Mouse (Mus musculus) ovary, adult 18-20 months (tissue): Measurements from ENCODE around the gene Tnik.

Source experiments
- DNase-seq: peaks from one replicate; pipeline ENCODE4 v3.0.0; 2022; ENCODE audit warnings: low spot score, mixed read lengths

Gene Tnik

GRCm38 (mm10) chr3:28350147-28350801 lies 87.3 kb downstream of the Tnik start:
- no peak for DNase-seq

- no peak for DNase-seq
Observed at GRCm38 (mm10) chr3:28358391-28358790, 95.4 kb downstream of the Tnik start.

DNA sequence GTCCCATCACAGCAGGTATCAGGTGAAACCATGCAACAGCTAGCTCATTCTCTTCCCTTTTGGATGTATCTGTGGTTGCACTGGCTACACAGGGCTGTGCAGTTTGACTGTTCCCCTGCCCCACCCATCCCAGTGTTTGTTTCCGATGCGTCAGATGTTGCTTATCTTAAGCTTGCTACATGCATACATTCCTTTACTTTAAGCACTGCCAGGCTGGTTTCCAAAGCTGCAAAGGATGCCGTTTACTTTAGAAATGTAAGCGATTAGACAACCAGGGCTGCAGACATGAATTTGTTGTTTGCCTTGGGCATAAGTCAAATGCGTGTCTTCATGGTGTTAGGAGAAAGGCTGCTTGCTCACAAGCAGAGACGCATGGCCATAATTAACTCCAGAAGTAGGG lies 96.1 kb downstream of the Tnik start:
- DNase-seq, result no peak

GRCm38 (mm10) chr3:28361056-28361455 lies 98.0 kb downstream of the Tnik start:
- DNase-seq, result no peak

GRCm38 (mm10) chr3:28363441-28364125 lies 100.6 kb downstream of the Tnik start:
- no peak for DNase-seq

GRCm38 (mm10) chr3:28368746-28369145 lies 105.7 kb downstream of the Tnik start:
- DNase-seq, result no peak

DNA sequence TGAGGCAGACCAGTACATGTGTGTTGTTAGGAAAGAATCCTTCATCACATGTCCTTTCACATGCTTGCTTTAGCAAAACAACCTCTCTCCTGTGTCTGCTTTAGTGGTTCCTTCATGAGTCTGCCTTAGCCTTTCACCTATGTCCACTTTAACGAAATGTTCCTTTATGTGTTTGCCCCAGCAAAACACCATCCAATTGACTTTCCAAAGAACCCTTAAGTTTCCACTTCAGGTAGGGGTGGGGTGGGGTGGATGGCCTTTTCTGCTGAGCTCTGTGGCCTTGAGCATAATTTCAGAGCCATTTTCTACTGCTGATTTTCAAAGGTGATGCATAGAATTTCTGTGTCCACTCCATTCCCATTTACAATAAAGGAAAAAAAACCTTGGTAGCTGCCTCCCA lies 106.3 kb downstream of the Tnik start:
- DNase-seq, result no peak

- peak; percentile 8 for DNase-seq
Observed at GRCm38 (mm10) chr3:28369698-28370097, 106.7 kb downstream of the Tnik start.

- no peak for DNase-seq
Observed at GRCm38 (mm10) chr3:28371583-28371982, 108.6 kb downstream of the Tnik start.

- no peak for DNase-seq
Observed at GRCm38 (mm10) chr3:28372459-28372858, 109.4 kb downstream of the Tnik start.

DNA sequence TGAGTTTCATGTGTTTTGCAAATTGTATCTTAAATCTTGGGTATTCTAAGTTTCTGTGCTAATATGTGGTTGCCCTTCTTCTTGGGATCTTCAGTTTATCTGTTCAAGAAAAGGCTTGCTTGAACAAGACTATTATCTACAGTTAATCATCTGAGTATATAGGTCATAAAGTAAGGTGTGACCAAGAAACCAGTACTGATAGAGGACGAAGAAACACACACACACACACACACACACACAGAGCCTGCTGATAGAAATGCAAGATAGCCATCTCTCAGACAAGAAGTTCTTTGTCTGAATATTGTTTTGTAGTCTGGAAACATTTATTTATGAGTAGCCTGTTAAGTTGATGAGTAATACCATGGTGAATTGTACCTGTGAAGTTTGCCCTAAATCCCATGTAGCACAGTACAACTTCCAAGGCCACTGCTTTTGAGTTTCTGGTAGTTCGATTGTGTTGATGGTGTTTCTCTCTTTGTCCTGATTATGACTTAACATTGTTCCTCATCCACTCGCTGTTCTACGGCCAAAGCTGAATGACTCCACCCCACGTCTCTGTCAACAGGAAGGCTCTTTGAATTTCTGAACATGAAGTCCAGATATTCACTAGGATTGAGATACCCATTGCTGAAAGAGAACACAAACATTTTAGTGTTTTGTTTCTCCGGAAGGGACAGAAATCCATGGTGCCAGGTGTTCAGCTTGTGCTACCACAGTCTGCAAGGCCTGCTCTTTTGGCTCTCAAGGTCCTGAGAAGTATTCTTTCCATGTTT lies 111.9 kb downstream of the Tnik start:
- DNase-seq, result no peak

- DNase-seq, result no peak
Observed at GRCm38 (mm10) chr3:28380224-28380623, 117.2 kb downstream of the Tnik start.

GRCm38 (mm10) chr3:28383526-28384126 lies 120.6 kb downstream of the Tnik start:
- no peak for DNase-seq

GRCm38 (mm10) chr3:28385199-28385975 lies 122.4 kb downstream of the Tnik start:
- no peak for DNase-seq

DNA sequence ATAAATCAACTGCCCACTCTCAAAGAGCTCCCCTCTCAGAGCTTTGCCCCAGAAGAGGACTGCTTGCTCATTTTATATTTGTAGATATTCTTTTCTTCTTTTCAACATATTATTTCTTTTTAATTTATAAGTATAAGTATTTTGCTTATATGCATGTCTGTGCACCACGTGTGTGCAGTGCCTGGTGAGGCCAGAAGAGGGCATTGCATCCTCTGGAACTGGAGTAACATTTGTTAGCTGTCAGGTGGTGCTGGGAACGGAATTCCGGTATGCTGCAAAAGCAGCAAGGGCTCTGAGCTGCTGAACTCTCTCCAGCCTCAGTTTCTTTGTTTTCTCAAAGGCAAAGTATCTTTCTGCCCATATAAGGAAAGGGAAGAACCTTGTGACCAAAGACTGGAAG lies 125.5 kb downstream of the Tnik start:
- no peak for DNase-seq

DNA sequence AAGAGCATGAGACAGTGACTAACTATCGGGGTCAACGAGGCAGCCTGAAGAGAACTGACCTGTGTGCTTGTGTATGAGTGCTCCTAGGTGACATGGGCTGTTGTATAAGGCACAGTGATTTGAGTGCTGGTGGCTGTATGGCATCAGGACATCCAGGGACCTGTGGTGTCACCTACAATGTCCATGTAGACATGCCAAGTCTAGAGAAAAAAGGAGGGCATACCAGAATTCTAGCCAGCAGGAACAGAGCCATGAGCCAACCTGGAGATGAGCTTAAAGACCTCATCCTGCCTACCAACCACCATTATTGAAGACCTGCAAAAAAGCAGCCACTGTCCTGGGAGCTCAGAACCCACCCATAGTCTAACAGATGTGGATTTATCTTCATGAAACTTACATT lies 127.2 kb downstream of the Tnik start:
- DNase-seq, result no peak

GRCm38 (mm10) chr3:28392542-28392941 lies 129.5 kb downstream of the Tnik start:
- no peak for DNase-seq

- DNase-seq, result no peak
Observed at GRCm38 (mm10) chr3:28398781-28399180, 135.8 kb downstream of the Tnik start.

GRCm38 (mm10) chr3:28399593-28400216 lies 136.7 kb downstream of the Tnik start:
- no peak for DNase-seq

DNA sequence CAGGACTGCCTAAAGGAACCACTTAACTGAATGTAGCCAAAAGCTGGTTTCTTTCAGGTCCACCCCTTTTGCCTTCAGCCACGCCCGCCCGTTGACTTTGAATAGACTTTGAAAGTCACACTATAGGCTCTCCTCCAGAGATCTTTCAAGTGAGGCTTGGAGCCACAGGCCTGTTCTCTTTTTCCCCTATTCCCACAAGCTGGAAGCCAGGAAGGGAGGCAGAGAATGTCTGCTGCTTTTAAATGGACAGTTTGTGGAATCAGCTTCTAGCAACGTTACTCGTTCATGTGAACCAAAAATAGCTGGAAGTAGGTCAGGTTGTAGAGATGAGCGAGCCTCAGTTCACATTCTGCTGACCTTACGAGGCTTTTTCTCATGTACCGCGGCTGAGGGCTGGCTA lies 138.3 kb downstream of the Tnik start:
- no peak for DNase-seq

GRCm38 (mm10) chr3:28402221-28402620 lies 139.2 kb downstream of the Tnik start:
- DNase-seq, result no peak
